Mouse (Mus musculus): Measurements from ENCODE around the gene Gpsm2.
A peak's percentile ranks its signal among the peaks of the same experiment; 100 is the strongest.

Gpsm2 gene

DNA sequence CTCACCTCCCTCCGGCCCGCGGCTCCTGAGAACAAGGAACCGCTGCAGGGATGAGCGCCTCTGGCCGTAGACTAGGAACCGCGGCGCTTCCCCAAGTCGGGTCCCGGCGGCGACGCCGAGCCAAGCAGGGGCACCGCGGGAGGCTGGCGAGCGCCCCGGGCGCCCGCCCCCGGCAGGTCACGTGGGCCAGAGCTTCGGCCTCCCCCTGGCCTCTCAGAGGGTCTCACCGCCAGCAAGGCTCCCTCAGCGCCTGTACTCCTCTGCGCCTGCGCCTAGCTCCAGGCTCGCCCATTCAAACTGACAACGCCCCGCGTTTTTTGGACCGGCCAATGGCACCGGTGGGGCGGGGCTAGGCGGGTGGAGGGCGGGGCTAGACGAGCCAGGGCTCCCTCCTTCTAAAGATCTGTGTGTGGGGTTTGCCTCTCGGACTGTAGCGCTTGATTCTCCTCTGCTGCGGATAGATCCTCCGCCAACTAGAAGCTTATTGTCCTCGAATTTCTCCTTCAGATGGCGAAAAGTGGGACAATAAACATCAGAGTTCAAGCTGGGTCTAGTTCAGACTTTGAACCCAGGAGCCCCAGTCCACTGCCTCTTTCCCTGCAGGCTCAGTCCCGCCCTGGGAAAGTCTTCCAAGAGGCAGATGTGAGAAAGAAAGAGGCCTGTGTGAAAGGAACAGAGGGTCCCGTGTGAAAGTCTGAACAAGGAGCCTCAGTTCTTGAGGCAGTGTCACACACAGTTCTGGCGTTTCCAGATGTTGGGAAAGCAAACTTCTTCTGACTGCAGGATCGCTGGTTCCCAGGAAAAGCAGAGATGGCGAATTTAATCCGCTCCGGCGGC, at the start of gene Gpsm2:
Gene Gpsm2, minus strand, starts transcription at position 274 of the 837 bp plus-strand sequence.
- DNase-seq (ENCODE audit: low read depth, low spot score) = peak; percentile 91

- DNase-seq (ENCODE audit: low read depth, low spot score) = peak; percentile 16
Observed at GRCm38 (mm10) chr3:108770725-108771368, 48.7 kb upstream of the Gpsm2 start.

DNA sequence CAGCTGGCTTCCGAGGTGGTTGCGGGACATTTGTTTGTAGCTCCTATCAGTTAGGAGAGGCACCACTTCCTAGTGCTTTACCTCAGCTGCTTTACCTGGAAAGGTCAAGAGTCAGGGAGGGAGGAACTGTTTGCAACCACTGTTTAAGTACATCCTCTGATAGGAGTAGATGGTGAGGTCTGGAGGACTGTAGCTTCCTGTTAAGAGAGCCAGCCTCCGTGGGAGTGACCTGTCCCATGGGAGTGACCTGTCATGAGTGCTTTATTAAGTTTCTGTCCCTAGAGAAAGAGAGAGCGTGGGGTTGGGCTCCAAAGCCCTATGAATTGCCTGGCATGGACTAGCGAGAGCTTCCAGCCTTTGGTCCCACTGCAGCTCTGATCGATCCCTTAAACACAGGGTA, 47.4 kb upstream of the Gpsm2 start:
- no peak for DNase-seq (ENCODE audit: low read depth, low spot score)

DNA sequence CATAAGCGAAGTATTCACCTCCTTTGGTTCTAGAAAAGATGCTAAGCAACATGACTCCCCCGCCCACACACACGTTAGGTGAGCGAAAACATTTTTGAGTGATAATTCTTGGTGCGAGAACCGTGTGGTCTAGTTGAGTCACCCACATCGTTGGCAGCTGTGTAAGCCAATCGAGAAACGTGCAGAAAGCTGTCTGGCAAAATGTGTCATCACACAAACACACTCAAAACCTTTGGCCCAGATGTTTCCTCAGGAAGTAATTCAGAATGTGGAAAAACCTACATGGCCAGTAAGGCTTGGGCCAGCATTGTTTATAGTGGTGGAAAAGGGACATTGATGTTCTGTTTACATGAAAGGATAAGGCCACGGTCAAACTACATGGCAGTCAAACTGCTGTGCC, 45.3 kb upstream of the Gpsm2 start:
- DNase-seq (ENCODE audit: low read depth, low spot score) = no peak

DNA sequence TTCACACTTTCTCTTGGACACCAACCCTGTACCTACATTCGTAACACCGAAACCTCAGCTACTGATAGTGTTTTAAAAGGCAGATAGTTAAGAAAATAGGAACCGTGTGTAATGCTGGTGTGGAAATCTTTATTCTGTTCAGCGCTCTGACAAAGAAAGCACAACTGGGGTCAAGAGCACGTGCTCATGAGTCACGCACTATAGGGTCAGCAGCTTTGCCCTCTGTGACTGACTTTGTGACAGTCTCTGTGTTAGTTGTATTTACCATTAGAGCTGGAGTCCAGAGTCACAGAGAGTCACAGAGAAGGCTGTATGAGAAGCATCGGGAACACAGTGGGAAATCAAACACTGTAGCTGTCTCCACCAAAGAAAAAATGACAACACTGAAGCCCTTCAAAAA, 44.8 kb upstream of the Gpsm2 start:
- DNase-seq (ENCODE audit: low read depth, low spot score) = no peak

DNA sequence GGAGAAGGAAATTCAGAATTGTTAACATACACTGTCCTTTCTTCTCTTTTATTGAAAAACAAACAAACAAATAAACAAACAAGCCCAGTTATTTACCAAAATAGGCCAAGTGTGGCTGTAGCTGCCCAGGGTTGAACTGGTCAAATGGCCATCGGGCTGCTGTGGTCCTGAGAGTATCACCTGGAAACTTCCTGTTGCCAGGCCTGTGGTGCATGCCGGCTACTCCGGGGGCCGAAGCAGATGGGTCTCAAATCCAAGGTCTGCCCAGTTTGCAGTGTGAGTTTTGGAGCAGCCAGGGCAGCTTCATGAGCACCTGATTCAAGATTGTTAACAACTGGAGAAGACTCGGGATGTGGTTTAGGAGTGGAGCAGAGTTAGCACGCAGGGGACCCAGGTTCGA, 43.4 kb upstream of the Gpsm2 start:
- no peak for DNase-seq (ENCODE audit: low read depth, low spot score)

DNA sequence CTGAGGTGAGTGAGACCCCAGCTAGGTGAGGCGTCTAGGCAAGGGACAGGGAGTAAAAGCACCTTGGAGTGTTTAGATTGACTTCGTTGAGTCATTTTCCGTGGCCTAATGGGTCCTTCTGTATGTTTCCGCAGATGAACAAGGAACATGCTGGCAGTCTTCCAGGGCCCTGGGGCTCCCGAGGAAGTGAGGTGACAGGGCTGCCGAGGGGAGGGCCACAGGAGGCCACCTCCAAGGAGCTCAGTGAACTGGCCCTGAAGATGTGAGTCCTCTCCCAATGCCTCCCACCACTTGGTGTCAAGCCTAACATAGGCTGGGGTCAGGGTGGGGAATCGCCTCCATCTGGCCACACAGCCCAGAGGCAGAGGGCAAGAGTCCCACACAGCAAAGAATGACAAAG, 42.9 kb upstream of the Gpsm2 start:
- DNase-seq (ENCODE audit: low read depth, low spot score) = no peak

DNA sequence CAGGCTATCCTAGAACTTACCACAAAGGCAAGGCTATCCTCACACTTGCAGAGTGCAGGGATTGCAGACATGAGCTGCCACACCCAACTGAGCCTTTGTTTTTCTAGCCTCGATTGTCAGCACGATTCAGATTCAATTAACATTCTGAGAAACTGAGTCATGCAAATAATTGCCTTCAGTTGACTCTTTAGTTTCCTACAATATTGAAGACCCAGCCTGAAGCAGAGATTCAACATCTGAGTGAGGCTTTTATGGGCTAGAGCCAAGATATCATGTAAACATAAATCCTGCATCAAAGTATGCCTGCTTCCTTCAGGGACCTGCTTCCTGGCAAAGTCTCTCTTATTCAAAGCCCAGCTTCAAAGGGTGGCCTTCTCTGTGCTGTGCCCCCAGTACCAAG, 41.6 kb upstream of the Gpsm2 start:
- DNase-seq (ENCODE audit: low read depth, low spot score) = no peak

DNA sequence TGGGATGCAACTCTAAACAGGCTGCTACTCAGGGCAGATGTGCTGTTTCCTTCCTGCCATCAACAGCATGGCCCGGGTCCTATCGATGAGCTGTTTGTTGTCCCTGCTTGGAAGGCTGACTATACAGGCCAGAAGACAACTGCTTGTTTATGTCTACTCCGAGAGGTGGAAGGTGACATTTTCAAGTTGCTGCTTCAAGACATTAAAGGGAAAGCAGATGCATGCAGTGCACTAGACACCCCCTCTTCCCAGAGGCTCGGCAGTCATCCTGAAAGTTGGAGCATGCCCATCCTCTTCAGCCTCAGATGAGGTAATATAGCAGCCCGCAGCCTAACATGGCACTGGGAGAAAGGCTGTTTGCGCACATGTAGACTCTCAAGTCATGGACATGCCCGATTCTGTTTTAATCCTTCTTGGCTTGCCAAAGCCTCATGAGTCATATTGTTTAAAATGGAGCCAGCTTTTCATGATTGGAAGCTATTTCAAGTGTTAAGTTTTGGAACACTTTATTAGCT, 40.5 kb upstream of the Gpsm2 start:
- peak; percentile 22 for DNase-seq (ENCODE audit: low read depth, low spot score)

GRCm38 (mm10) chr3:108759566-108760420, 37.7 kb upstream of the Gpsm2 start:
- no peak for DNase-seq (ENCODE audit: low read depth, low spot score)

DNA sequence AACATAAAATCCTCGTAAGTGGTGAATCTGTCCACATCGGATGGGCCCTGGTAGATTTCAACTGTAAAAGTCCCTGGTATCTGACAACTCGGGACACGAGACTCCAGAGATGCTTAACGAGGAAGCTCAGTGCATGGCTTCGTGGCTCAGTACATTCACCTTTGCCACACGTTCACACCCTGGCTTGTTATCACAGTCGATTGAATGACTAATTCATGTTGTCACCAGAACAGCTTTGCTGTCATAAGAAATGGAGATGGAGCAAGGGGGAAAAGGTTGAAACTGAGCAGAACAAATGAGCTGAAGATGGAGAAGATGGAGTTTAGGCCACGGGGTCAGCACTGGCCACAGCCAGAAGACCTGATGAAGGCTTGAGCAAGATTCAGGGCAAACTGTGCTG, 35.5 kb upstream of the Gpsm2 start:
- DNase-seq (ENCODE audit: low read depth, low spot score) = no peak

DNA sequence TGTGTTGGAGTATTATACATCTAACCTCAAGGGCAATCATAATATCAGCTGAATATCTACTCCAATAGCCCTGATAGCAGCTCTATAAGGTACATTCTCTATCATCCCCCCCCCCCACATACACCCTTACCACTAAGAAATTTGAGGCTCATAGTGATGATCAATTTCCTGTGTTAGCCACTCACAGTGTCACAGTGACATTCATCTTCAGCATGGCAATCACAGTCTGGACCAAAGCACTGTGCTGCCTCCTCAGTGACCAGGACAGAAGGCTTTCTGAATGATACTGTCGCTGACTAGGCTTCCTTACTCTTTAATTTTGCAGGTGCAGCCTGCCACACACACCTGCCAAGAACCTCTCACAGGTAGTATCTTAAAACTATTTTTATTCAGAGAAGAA, 34.0 kb upstream of the Gpsm2 start:
- DNase-seq (ENCODE audit: low read depth, low spot score) = no peak

DNA sequence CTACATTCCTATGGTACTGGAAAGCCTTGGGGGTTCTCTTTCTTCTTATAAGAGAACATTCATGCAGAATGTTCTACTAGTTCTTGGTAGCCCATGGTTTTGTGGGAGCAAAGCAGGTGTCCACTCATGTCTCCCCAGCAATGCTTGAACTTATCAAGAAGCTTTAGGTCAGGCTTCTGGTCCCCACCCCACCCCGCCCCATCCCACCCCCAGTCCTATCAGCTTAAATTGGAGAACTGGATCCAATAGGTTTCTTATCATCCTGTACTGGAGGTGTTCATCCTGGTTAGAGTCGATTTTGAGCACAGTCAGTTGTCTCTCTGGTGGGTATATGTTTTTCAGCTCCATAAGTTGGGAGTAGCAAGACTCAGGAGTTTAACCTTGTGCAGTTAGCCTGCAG, 33.4 kb upstream of the Gpsm2 start:
- no peak for DNase-seq (ENCODE audit: low read depth, low spot score)

- no peak for DNase-seq (ENCODE audit: low read depth, low spot score)
Observed at GRCm38 (mm10) chr3:108754541-108754940, 32.4 kb upstream of the Gpsm2 start.

DNA sequence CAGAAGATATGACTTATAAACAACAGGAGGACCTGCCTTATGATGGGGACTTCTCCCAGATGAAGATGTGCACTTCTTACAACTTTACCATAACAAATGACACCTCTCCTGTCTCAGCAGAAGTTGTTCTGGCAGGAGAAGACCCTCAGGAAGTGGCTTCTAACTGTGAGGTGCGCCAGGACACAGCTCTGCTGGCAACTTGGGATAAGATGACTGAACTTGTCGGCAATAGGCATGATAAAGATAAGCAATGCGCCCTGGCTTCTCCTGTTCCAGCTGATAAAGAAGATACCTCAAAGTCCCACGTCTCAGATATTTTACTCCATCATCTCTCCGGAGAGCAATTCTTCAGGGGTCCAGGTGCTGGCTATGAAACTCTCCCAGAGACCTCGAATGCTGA, 29.6 kb upstream of the Gpsm2 start:
- DNase-seq (ENCODE audit: low read depth, low spot score) = no peak

- DNase-seq (ENCODE audit: low read depth, low spot score) = no peak
Observed at GRCm38 (mm10) chr3:108751061-108751460, 29.0 kb upstream of the Gpsm2 start.

DNA sequence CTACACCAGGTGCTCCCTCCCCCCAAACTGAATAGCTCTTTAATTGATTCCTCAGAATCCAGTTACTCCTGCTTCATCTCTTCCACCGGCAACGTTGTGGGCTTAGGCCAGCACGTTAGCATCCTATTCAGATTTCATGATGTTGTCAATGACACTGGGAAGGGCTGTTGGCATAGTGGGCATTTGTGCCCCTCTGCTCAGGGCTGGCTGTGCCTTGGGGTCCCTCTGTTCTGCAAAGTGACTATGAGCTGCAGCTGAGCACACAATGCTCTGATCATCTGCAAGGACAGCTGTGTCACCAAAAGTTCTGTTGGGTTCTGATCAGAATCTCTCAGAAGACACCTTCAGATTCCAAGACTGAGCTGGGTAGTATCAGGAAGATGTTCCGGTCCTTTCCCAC, 22.0 kb upstream of the Gpsm2 start:
- no peak for DNase-seq (ENCODE audit: low read depth, low spot score)

- DNase-seq (ENCODE audit: low read depth, low spot score) = no peak
Observed at GRCm38 (mm10) chr3:108739045-108739708, 17.1 kb upstream of the Gpsm2 start, which contains the start of gene Aknad1. TSS of gene Aknad1 (plus strand) at chr3:108739658.

- DNase-seq (ENCODE audit: low read depth, low spot score) = no peak
Observed at GRCm38 (mm10) chr3:108737761-108738160, 15.7 kb upstream of the Gpsm2 start.

DNA sequence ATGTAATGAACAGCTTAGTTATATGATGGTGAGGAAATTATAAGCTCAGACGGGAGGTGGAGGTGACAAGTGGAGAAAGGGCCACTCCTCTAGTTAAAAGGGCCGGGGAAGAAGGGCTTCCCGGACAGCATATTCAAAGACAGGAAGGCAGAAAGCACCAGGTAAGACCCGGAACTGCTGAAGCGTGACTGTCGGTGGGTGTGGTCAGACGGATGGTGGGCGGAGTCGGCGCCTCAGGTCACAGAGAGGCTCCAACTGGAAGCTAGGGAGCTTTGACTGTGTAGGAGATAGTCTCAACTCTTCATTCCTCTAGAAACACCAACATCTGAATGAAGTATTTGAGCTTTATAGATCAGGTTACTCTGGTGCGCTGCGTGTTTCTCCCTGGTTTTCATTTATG, 8.2 kb upstream of the Gpsm2 start:
- DNase-seq (ENCODE audit: low read depth, low spot score) = no peak

DNA sequence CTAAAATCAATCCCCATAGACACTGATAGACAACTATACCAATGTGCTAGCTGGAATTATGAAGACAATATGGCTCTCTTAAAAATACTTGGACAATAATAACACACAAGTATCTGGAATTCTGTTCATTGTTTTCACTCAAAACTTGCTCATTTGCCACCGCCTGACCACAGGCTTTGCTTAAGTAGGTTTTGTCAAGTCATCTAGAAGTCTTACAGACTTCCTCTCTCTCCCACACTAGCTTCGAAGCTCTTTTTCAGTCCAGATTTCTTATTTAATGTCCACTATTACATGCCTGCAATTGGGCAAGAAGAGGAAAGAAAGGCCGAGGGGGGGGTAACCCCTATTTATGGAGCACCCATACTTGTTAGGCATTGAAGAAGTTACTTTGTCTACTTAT, 5.7 kb upstream of the Gpsm2 start:
- DNase-seq (ENCODE audit: low read depth, low spot score) = no peak

- DNase-seq (ENCODE audit: low read depth, low spot score) = no peak
Observed at GRCm38 (mm10) chr3:108727344-108727743, 5.2 kb upstream of the Gpsm2 start.

All from brain, embryonic 18.5 days (tissue).